Mouse (Mus musculus): ENCODE measurements around the gene Srgn.

GRCm38 (mm10) chr10:62488266-62488665, 39.0 kb downstream of the Srgn start:
- TF ChIP-seq TAL1 (IDR thresholded peaks at IDR 0.05; ENCODE audit: low read length) = no peak
- TF ChIP-seq GATA1 (IDR thresholded peaks at IDR 0.05; ENCODE audit: low read length) = no peak

Measured in erythroblast, embryonic 14.5 days (primary cell).